Comparison of ENCODE assay signal across 22 mouse cellular contexts in the genomic region with DNA sequence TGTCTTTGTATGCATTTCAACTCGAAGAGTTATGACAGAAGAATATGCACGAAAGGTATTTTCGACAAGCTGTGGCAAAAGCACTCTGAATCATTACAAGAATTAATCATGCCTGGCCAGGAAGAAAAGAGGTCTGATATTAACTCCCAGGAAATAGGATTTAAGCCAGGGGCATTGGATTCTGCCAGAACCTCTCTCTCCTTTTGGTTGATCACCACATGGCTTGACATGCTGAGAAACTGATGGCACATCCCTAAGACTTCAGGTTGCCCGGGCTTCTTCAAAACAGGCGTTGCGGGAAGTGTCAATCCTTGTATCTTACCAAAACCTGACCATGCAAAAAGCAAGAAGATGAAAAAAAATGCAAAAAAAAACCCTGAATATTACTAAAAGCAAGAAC. TPM values are rescaled to one million over a fixed set of nuclear protein-coding genes. Genes with fewer than 3 reads are reported as not detected.
DNase-seq lines count a peak whose midpoint lies in the region; ATAC-seq and TF ChIP-seq lines count a peak whose summit lies in the region.
"Had no signal": no experiment of that assay in that cellular context is flagged by ENCODE, and none has a peak within 500 bp of the region (broad histone marks: within the 10 kb centered on the region; RNA-seq: fewer than 3 reads in every experiment).

No protein-coding gene starts in this region.

- H3K4me1 ChIP-seq in embryonic facial prominence, embryonic 14.5 days (ENCODE audit: control insufficient read depth, insufficient read depth, low read length) = no peaks in the 10 kb centered on the region
- H3K4me1 ChIP-seq in embryonic facial prominence, embryonic 10.5 days = no peaks in the 10 kb centered on the region
- H3K4me1 ChIP-seq in stomach, postnatal 0 days (replicated peaks; ENCODE audit: control insufficient read depth, insufficient read depth) = no peaks in the 10 kb centered on the region
- H3K4me1 ChIP-seq: embryonic facial prominence, embryonic 15.5 days; hindbrain, embryonic 12.5 days had no signal

- DNase-seq in adrenal gland, postnatal 14 days = peak; percentile 12
- no peak for DNase-seq in adrenal gland, adult 18-20 months (ENCODE audit: low spot score in 2 of 2)
- peak; percentile 17 for DNase-seq in embryonic facial prominence, embryonic 14.5 days (ENCODE audit: low spot score)
- DNase-seq in embryonic facial prominence, embryonic 10.5 days (ENCODE audit: low spot score) = no peak
- peak; percentile 30 for DNase-seq in Muller cell, postnatal 12 days (ENCODE audit: inconsistent ontology term)
- no peak for DNase-seq in stomach, postnatal 0 days (ENCODE audit: low spot score)
- DNase-seq in lung, postnatal 25 days (ENCODE audit: low spot score) = no peak
- DNase-seq: adrenal gland, postnatal 10 days; cerebellum, adult 11 months; cerebellum, adult 2 months; cerebellum, postnatal 36 days; embryo, embryonic 11 days; forebrain, postnatal 0 days; gastrocnemius, adult 2 months; gastrocnemius, postnatal 14 days; heart, adult 11 months had no signal

- no peak overlapping the region for H3K9ac ChIP-seq in embryonic facial prominence, embryonic 14.5 days (ENCODE audit: low read depth, low read length)
- H3K9ac ChIP-seq in stomach, postnatal 0 days (ENCODE audit: low read length) = no peak overlapping the region
- H3K9ac ChIP-seq: embryonic facial prominence, embryonic 15.5 days; forebrain, postnatal 0 days; hindbrain, embryonic 12.5 days had no signal

- H3K4me3 ChIP-seq in embryonic facial prominence, embryonic 14.5 days (ENCODE audit: low read depth, low read length) = no peak overlapping the region
- H3K4me3 ChIP-seq in embryonic facial prominence, embryonic 10.5 days = no peak overlapping the region
- no peak overlapping the region for H3K4me3 ChIP-seq in stomach, postnatal 0 days (ENCODE audit: low read depth, low read length)
- H3K4me3 ChIP-seq: embryonic facial prominence, embryonic 15.5 days; gastrocnemius, adult 2 months; hindbrain, embryonic 12.5 days had no signal

- no peak for ATAC-seq in embryonic facial prominence, embryonic 14.5 days (ENCODE audit: low read depth)
- no peak for ATAC-seq in stomach, postnatal 0 days (ENCODE audit: low FRiP score, low TSS enrichment)
- ATAC-seq: activated CD4-positive, CD25-positive, alpha-beta regulatory T cell, adult 4 months; forebrain, embryonic 14.5 days; forebrain, postnatal 0 days; intestine, postnatal 0 days had no signal

- H3K27ac ChIP-seq in embryonic facial prominence, embryonic 14.5 days (replicated peaks; ENCODE audit: low read depth, low read length) = no peak overlapping the region
- H3K27ac ChIP-seq in embryonic facial prominence, embryonic 10.5 days (replicated peaks) = no peak overlapping the region
- no peak overlapping the region for H3K27ac ChIP-seq in stomach, postnatal 0 days (replicated peaks)
- H3K27ac ChIP-seq: embryonic facial prominence, embryonic 15.5 days; gastrocnemius, adult 2 months; hindbrain, embryonic 12.5 days had no signal

- TF ChIP-seq EP300 in stomach, postnatal 0 days (optimal IDR thresholded peaks at IDR 0.05) = peak; percentile 56

- H3K27me3 ChIP-seq in embryonic facial prominence, embryonic 14.5 days (replicated peaks; ENCODE audit: control insufficient read depth, insufficient read depth, low read length) = no peaks in the 10 kb centered on the region
- H3K27me3 ChIP-seq in embryonic facial prominence, embryonic 10.5 days (replicated peaks; ENCODE audit: low read depth, poor library complexity, severe bottlenecking) = no peaks in the 10 kb centered on the region
- H3K27me3 ChIP-seq in stomach, postnatal 0 days (ENCODE audit: control insufficient read depth, insufficient read depth, low read length) = no peaks in the 10 kb centered on the region
- H3K27me3 ChIP-seq: embryonic facial prominence, embryonic 15.5 days; hindbrain, embryonic 12.5 days had no signal

- TF ChIP-seq CTCF in stomach, postnatal 0 days (IDR thresholded peaks at IDR 0.05; ENCODE audit: low read depth) = no peak

- no peak overlapping the region for H3K4me2 ChIP-seq in embryonic facial prominence, embryonic 14.5 days (ENCODE audit: low read depth, low read length)
- no peak overlapping the region for H3K4me2 ChIP-seq in stomach, postnatal 0 days (replicated peaks; ENCODE audit: low read depth)
- H3K4me2 ChIP-seq: embryonic facial prominence, embryonic 15.5 days; heart, embryonic 11.5 days; hindbrain, embryonic 12.5 days had no signal

- no peaks in the 10 kb centered on the region for H3K36me3 ChIP-seq in embryonic facial prominence, embryonic 14.5 days (ENCODE audit: control insufficient read depth, insufficient read depth, low read length)
- H3K36me3 ChIP-seq in embryonic facial prominence, embryonic 10.5 days (replicated peaks) = no peaks in the 10 kb centered on the region
- H3K36me3 ChIP-seq in stomach, postnatal 0 days (ENCODE audit: control insufficient read depth, insufficient read depth, low read length) = no peaks in the 10 kb centered on the region
- H3K36me3 ChIP-seq: embryonic facial prominence, embryonic 15.5 days; hindbrain, embryonic 12.5 days had no signal

- WGBS in embryonic facial prominence, embryonic 14.5 days = 73% methylated on average over 6 of the region's 6 CpGs
- WGBS in embryonic facial prominence, embryonic 10.5 days = 91% methylated on average over 6 of the region's 6 CpGs
- 55% methylated on average over 6 of the region's 6 CpGs for WGBS in stomach, postnatal 0 days

- 0 out of 2 replicates have a peak, but pooled peaks cover 6% of the 10 kb centered on the region for H3K9me3 ChIP-seq in embryonic facial prominence, embryonic 14.5 days (ENCODE audit: control insufficient read depth, low read length)
- H3K9me3 ChIP-seq in embryonic facial prominence, embryonic 10.5 days = no peaks in the 10 kb centered on the region
- no peaks in the 10 kb centered on the region for H3K9me3 ChIP-seq in stomach, postnatal 0 days (ENCODE audit: control insufficient read depth, low read length)
- H3K9me3 ChIP-seq: embryonic facial prominence, embryonic 15.5 days had no signal

RNA-seq across cellular contexts. Expression of a gene that starts 25.4 kb away (rescaled TPM):
- 70.5 and 83.6 TPM in 2 replicates for total RNA-seq in adrenal gland, postnatal 14 days (2021)
- total RNA-seq in adrenal gland, adult 18-20 months (2021) = 10 to 100 TPM; 87.0 to 94.9 TPM
- polyA plus RNA-seq in embryonic facial prominence, embryonic 14.5 days (2014; fragmentation: Nextera tagmentation; extraction: Ambion mirVana) = 22.5 and 22.6 TPM in 2 replicates
- polyA plus RNA-seq in embryonic facial prominence, embryonic 10.5 days (2016; fragmentation: Nextera tagmentation; extraction: Ambion mirVana) = 13.0 and 13.5 TPM in 2 replicates
- 17.8 and 20.9 TPM in 2 replicates for polyA plus RNA-seq in stomach, postnatal 0 days (2015; fragmentation: Nextera tagmentation; extraction: Ambion mirVana)

Comparison
In these comparisons a context has a peak if more than half of its experiments do, and no peak if none do; other contexts are left out.
1. DNase-seq: peak in adrenal gland, postnatal 14 days (single experiment), embryonic facial prominence, embryonic 14.5 days (single experiment) and Muller cell, postnatal 12 days (single experiment); none in adrenal gland, adult 18-20 months (0 of 2), embryonic facial prominence, embryonic 10.5 days (single experiment), stomach, postnatal 0 days (single experiment) and lung, postnatal 25 days (single experiment).